Mouse (Mus musculus) right cerebral cortex, adult 18-20 months (tissue): ENCODE results near the gene Tnfrsf13b.
A peak's percentile ranks its signal among the peaks of the same experiment; 100 is the strongest.
"Not testable (repeated sequence)": the region's sequence is repeated elsewhere in the genome, so short reads cannot be mapped to it uniquely, and the experiment has no call there.

Source experiments
- DNase-seq: peaks from one replicate; pipeline ENCODE4 v3.0.0; 2022; ENCODE audit warnings: mixed read lengths

Gene Tnfrsf13b

GRCm38 (mm10) chr11:61129305-61129704 is 2.8 kb downstream of the Tnfrsf13b start:
- DNase-seq, result no peak

GRCm38 (mm10) chr11:61130646-61131045 is 4.1 kb downstream of the Tnfrsf13b start:
- not testable (repeated sequence) for DNase-seq

GRCm38 (mm10) chr11:61132943-61133342 is 6.4 kb downstream of the Tnfrsf13b start:
- no peak for DNase-seq

- no peak for DNase-seq
Measured at GRCm38 (mm10) chr11:61141693-61142092, 15.1 kb downstream of the Tnfrsf13b start.

GRCm38 (mm10) chr11:61142262-61142661 is 15.7 kb downstream of the Tnfrsf13b start:
- no peak for DNase-seq

- DNase-seq, result no peak
Measured at GRCm38 (mm10) chr11:61142941-61143530, 16.5 kb downstream of the Tnfrsf13b start.

GRCm38 (mm10) chr11:61143564-61144469 is 17.3 kb downstream of the Tnfrsf13b start:
- DNase-seq, result no peak

GRCm38 (mm10) chr11:61145551-61145950 is 19.0 kb downstream of the Tnfrsf13b start:
- DNase-seq, result no peak

GRCm38 (mm10) chr11:61146645-61147299 is 20.2 kb downstream of the Tnfrsf13b start:
- DNase-seq, result no peak

- DNase-seq, result peak; percentile 47
Measured at GRCm38 (mm10) chr11:61147300-61147683, 20.7 kb downstream of the Tnfrsf13b start.

GRCm38 (mm10) chr11:61150233-61151001 is 23.9 kb downstream of the Tnfrsf13b start:
- DNase-seq, result no peak

- DNase-seq, result peak; percentile 52
Measured at GRCm38 (mm10) chr11:61155727-61156126, 29.2 kb downstream of the Tnfrsf13b start.

- no peak for DNase-seq
Measured at GRCm38 (mm10) chr11:61158141-61158540, 31.6 kb downstream of the Tnfrsf13b start.

- DNase-seq, result no peak
Measured at GRCm38 (mm10) chr11:61159796-61160732, 33.5 kb downstream of the Tnfrsf13b start.

GRCm38 (mm10) chr11:61161121-61161520 is 34.6 kb downstream of the Tnfrsf13b start:
- no peak for DNase-seq

- DNase-seq, result no peak
Measured at GRCm38 (mm10) chr11:61162776-61163175, 36.2 kb downstream of the Tnfrsf13b start.

- no peak for DNase-seq
Measured at GRCm38 (mm10) chr11:61163341-61163740, 36.8 kb downstream of the Tnfrsf13b start.

GRCm38 (mm10) chr11:61164366-61164765 is 37.8 kb downstream of the Tnfrsf13b start:
- no peak for DNase-seq

- DNase-seq, result no peak
Measured at GRCm38 (mm10) chr11:61164881-61165280, 38.3 kb downstream of the Tnfrsf13b start.

- DNase-seq, result no peak
Measured at GRCm38 (mm10) chr11:61170184-61170583, 43.6 kb downstream of the Tnfrsf13b start.

GRCm38 (mm10) chr11:61173477-61173876 is 46.9 kb downstream of the Tnfrsf13b start:
- DNase-seq, result not testable (repeated sequence)
